Mouse (Mus musculus) spleen, adult 12 weeks (tissue): ENCODE measurements around the gene Pln.

ENCODE experiments used
- DNase-seq: peaks from one replicate; pipeline ENCODE4 v3.0.0; 2022; ENCODE audit warnings: low spot score

Pln gene

DNA sequence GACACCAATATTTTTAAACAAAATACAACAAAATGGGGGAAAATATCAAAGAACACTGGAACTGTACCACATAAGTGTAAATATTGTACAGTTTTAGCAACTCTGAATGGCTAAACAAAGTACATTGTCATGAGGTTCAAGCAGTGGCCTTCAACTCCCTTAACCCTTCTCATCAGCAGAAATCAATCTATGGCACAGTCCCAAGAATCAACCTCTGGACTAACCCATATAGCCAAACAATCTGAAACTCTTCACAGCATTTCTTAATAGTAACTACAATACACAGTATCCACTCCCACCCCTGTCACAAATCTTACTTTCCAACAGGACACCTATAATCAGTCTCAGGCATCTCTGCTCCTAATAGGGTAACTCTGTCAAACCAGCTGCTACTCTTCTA is 26.8 kb downstream of the Pln start:
- no peak for DNase-seq

DNA sequence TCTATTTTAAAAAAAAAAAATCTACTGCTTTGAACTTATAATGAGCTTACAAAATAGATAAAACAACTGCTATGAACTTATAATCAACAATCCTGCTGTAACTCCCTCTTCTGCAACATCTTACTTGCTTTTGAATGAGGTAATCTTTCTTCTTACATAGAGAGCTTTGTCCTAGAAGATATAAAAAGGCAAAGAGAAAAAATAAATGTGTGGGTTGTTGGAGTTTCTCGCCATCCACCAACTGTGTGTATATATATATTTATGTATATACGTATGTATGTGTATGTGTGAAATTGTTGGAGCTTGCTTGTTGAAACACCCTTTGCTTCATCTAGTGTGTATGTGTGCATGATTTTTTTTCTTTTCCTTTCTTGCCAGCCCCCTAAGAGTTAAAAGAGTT is 29.8 kb downstream of the Pln start:
- no peak for DNase-seq

DNA sequence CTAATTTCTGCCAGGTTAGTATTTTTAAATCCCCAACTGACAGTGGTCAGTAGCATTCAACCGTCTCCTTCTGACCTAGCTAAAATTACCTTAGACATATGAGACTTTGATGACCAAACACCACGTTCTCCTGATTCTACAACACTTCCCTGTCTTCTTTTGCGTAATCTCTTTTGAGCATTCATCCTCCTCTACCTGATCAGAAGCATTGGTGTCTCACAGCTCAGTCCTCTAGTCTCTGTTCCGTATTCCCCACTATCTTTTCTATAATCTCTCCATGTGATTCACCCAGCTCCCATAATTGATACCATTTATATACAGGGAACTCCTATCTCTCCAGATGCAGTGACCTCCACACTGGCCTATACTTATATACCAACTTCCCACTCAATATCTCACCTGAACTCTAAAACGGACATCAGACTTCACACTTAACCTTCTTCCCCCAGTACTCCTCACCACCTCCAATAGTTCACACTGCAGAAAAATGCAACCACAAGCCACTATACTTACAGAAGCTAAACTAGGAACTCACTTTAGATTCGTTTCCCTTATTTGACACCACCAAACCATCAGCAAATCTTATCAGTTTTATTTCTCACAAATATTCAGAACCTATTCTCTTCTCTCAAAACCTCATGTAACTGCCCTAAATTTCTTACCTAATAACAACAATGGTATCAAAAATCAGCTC is 36.6 kb downstream of the Pln start:
- DNase-seq = no peak

DNA sequence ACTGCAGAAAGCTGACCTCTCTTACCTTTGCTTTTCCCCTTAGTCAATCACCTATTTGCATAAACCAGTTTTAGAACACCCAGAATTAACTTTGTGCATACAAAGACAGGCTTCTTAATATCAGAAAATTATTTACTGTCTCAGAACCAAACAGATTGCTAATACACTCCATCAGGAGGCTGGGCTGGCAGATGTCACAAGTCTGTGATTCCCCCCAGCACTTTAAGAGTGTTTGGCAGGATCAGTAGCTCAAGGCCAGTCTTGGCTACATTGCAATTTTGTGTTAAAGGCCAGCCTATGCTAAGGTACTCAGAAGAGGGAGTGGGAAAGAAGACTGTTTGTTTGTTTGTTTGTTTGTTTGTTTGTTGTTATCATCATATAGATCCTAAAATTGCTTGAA is 39.6 kb downstream of the Pln start:
- DNase-seq = no peak

DNA sequence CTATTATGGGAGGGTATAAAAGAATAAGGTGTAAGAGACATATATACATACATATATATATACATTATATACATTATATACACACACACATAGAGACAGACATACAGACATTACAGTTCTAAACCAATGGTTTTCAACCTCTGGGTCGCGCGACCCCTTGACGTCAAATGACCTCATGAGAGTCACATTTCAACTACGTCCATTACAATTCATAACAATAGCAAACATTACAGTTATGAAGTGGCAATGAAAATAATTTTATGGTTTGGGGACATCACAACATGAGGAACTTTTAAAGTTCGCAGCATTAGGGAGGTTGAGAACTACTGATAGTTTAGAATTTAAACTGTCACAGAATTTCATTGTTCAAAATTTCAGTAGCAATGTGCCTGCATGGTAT is 40.8 kb downstream of the Pln start:
- DNase-seq = no peak

DNA sequence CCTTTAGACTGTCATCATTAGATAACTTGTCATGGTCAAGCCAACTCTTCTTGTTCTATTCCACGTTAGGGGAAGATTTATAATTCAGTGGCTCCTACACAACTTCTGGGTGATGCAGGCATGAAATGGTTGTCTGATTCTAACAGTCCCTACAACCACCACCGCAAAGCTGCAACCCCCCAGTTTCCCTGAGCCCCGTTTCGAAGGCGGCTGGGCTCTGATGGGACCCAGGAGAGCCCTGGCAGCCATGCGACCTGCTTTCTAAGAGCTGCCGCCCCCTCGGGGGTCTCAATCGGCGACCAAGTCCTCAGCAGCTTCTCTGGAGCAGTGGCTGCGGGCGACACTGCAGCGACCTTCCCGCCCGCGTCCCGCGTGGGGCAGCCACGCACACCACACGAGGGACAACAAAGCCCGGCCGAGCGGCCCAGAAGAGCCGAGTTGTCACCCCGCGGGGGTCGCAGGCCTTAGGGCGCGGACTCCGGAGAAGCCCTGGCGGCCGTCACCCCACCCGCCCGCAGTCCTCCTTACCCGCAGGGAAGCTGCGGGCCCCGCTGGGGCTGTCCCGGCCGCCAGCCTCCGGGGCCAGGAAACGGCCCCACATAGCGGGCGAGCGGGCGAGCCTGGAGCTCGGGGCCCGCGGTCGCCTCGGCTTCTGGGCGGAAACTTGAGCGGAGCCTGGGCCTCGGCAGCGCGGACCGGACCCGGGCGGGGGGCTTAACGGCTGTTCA is 41.7 kb downstream of the Pln start:
- DNase-seq = no peak

DNA sequence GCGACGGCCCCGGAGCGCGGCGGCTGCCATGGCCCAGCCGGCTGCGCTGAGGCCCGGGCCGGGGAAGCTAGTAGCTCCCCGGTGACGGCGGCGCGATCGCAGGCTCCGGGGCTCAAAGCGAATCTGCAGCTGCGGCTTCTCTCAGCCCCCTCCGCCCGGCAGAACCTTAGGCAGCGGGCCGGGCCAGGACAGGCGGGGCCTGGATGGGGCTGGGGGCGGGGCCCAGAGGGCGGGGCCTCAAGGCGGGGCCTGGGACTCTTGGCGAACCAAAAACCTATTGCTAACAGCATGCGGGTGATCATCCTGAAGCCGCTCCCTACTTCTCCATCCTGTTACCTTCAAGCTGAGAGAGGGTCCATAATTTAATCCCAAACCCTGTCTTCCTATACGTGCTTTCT is 42.2 kb downstream of the Pln start, which contains the start of gene Cep85l:
Gene Cep85l, minus strand, starts transcription at position 239 of the 398 bp plus-strand sequence.
- peak; percentile 84 for DNase-seq

DNA sequence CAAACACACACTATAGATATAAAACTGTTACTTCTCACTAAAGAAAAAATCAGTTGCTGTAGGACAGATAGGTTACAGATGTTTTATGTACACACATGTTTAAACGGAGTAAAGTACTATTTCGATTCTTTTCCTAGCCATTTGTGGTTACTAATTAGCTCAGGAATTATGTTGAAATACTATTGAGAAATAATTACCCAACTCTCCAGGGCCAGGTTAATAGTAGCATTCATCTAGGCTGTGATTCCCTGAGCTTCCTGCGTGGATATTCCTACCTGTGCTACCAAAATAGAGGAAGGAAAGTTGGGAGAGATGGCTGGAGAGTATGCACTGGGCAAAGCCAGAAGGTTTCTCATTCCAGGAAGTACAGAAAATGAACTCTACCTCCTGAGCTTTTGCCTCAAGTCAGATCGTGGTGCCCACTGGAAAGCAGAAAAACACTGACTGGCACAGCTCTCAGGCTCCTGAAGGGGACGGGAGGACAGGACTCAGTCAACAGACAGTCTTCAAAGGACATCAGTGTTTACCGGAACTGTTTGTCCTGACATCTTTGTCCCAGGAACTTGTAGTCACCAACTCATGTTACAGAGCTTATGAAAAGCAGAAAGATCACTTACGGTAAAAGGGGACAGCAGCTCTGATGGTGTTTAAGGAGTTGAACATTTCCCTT is 45.4 kb downstream of the Pln start:
- no peak for DNase-seq

DNA sequence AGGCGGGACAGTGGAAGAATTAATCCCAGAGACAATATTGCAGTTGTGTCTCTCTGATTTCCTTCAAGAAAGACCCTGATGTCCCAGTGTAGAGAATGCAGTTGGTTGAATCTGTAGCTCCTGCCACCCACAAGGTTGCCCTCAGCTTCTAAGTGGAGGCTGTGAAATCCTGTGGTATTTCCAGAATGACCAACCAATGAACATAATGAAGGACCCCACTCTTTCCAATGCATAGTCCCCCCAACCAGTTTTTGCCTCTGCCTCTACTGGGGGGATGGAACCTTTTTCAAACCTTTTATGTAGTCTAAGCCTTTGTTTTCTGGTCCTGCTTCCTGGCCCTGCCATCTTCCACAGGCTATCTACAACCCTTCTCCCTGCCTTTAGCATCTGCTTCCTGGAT is 47.4 kb downstream of the Pln start:
- DNase-seq = no peak

DNA sequence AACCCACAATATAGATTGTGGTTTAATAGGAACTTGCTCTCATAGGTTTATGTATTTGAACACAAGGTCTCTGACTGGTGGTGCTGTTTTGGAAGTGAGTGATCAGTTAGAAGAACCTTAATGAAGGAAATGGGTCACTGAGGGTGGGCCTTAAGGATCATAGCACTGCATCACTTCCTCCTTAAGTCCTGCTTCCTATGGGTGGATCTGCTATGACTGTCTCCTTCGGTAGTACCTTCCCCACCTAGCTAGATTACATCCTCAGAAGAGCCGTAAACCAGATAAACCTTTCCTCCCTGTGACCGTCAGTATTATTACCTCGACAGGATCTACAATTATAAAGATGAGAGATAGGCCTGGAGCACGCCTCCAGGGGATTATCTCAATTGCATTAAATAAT is 48.0 kb downstream of the Pln start:
- no peak for DNase-seq

DNA sequence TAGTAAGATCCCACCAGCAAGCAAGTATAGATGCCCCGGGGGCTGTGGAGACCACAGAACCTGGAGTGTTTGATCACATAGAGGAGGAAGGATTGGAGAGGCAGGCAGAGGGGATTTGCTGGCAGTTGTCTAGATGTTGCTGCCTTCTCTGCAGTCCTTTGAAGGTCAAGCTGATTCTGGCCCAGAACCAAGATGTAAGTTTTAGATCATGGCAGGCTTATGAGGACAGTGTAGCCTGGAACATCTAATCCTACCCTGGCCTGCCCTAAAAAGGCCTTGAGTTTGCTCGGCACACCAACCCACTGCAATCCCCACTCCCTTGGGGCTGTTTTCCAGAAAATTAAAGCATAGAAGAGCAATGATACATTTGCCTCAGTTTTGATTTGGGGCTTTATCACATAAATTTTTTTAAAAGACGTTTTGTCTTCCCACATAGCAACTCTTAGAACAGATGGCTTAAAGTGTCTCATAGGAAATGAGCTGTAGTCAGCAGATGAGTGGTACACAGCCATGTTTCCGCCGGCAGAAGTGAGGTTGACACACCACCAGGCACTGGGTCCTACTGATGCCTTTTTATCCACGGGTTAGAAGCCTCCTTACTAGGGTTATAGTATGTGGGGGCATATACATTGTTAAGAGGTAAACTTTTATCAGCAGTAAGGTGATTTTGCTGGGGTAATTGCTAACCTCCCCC is 50.9 kb downstream of the Pln start:
- DNase-seq = no peak

DNA sequence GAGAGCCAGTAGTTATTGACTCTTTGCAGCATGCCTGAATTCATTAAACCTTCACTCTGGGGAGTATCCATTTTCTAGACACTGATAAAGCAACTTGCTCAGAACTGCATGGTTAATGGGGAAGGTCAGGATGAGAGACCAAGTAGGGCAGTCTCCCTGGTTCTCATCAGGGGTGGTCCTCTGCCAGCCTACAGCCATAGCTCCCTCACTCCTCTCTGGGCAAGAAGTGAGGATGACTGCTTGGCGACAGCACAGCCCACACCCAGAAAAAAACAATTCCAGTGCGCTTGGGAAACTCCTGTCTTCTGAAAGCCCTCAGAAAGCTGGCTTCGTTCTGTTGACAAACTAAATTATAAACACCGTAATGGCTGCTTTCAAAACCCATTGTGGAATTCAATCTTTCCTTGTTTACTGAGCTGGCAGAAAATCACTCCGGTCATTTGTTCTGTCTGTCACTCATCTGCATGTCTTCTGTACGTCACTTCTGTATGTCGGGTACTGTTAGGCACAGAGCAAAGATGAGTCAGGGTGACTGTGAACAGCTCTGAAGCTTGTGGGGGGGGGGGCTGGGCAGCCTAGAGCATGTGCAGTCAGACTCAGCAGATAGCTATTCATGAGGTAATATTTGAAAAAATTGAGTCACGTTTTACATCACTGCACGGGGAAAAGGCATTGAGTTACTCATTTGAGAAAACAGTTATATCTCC is 57.6 kb downstream of the Pln start:
- DNase-seq = no peak
